Mouse (Mus musculus) erythroblast, embryonic 14.5 days (primary cell): ENCODE data around the gene Ncaph2. TPM values are rescaled to one million over a fixed set of nuclear protein-coding genes. Genes with fewer than 3 reads are reported as not detected.

Experiments used
- H3K27me3 ChIP-seq: 2 replicates; pipeline ENCODE4 v1.6.1; 2012; ENCODE audit warnings: inconsistent platforms; ENCODE audit not compliant: control insufficient read depth
- H3K36me3 ChIP-seq: 2 replicates; pipeline ENCODE4 v1.6.1; 2012; ENCODE audit warnings: mild to moderate bottlenecking, inconsistent platforms; ENCODE audit not compliant: control insufficient read depth
- H3K4me1 ChIP-seq: 2 replicates; pipeline ENCODE4 v1.6.1; 2012; ENCODE audit warnings: inconsistent platforms; ENCODE audit not compliant: control insufficient read depth
- H3K4me3 ChIP-seq: replicated peaks from 2 replicates; pipeline ENCODE3; 2012; ENCODE audit warnings: moderate library complexity, mild to moderate bottlenecking, inconsistent platforms
- H3K9me3 ChIP-seq: 2 replicates; pipeline ENCODE4 v1.6.1; 2012; ENCODE audit warnings: low read length, inconsistent platforms, mixed read lengths; ENCODE audit not compliant: control insufficient read depth
- GATA1 ChIP-seq: IDR thresholded peaks from 2 replicates; pipeline ENCODE4 v1.6.1; 2012; ENCODE audit warnings: low read length, inconsistent platforms, mixed read lengths
- TAL1 ChIP-seq: IDR thresholded peaks from 3 replicates; pipeline ENCODE4 v1.6.1; 2012; ENCODE audit warnings: low read length, inconsistent platforms, mixed read lengths
- polyA plus RNA-seq: library from polyadenylated mRNA; stranded (reverse); fragments of >175 nt; gene quantifications from 2 replicates; pipeline ENCODE4 v1.2.3, GENCODE M21; 2012

Gene Ncaph2
- polyA plus RNA-seq, 1 experiment, result 17.1 TPM

- Histone ChIP-seq H3K4me3 (peak overlapping the region; percentile 97), H3K36me3 (peaks cover 77% of the 10 kb centered on the region), H3K9me3 (no peaks in the 10 kb centered on the region), H3K27me3 (no peaks in the 10 kb centered on the region), H3K4me1 (peaks cover 59% of the 10 kb centered on the region)
- TF ChIP-seq GATA1, result 0 out of 2 replicates have a peak, but pooled peaks have one; percentile 12
- no peak for TF ChIP-seq TAL1
Observed at GRCm38 (mm10) chr15:89356372-89356771, 853 bp downstream of the Ncaph2 start.

GRCm38 (mm10) chr15:89358784-89359183 is 3.3 kb downstream of the Ncaph2 start:
- no peak overlapping the region for H3K4me3 ChIP-seq
- no peaks in the 10 kb centered on the region for H3K27me3 ChIP-seq
- peaks cover 55% of the 10 kb centered on the region for H3K4me1 ChIP-seq
- TF ChIP-seq GATA1, result no peak
- no peak for TF ChIP-seq TAL1
- peaks cover 77% of the 10 kb centered on the region for H3K36me3 ChIP-seq
- H3K9me3 ChIP-seq, result no peaks in the 10 kb centered on the region

- Histone ChIP-seq H3K4me1 (peaks cover 26% of the 10 kb centered on the region), H3K36me3 (peaks cover 99% of the 10 kb centered on the region), H3K4me3 (no peak overlapping the region), H3K27me3 (no peaks in the 10 kb centered on the region), H3K9me3 (no peaks in the 10 kb centered on the region)
- TF ChIP-seq TAL1, result no peak
Observed at GRCm38 (mm10) chr15:89363051-89363450, 7.5 kb downstream of the Ncaph2 start.

- H3K4me1 ChIP-seq, result peaks cover 13% of the 10 kb centered on the region
- peaks cover 100% of the 10 kb centered on the region for H3K36me3 ChIP-seq
- no peak overlapping the region for H3K4me3 ChIP-seq
- no peaks in the 10 kb centered on the region; the same call in 1 of the 2 replicates for H3K27me3 ChIP-seq
- TF ChIP-seq TAL1 (no peak), GATA1 (no peak)
- no peaks in the 10 kb centered on the region for H3K9me3 ChIP-seq
Observed at GRCm38 (mm10) chr15:89365141-89365551, 9.6 kb downstream of the Ncaph2 start.

GRCm38 (mm10) chr15:89372068-89372467 is 16.5 kb downstream of the Ncaph2 start:
- Histone ChIP-seq H3K4me1 (peaks cover 48% of the 10 kb centered on the region), H3K27me3 (peaks cover 12% of the 10 kb centered on the region), H3K4me3 (no peak overlapping the region), H3K9me3 (no peaks in the 10 kb centered on the region), H3K36me3 (peaks cover 62% of the 10 kb centered on the region)
- TF ChIP-seq TAL1, result no peak
- no peak for TF ChIP-seq GATA1

GRCm38 (mm10) chr15:89372536-89372935 is 17.0 kb downstream of the Ncaph2 start:
- Histone ChIP-seq H3K4me3 (peak overlapping the region; percentile 82), H3K36me3 (peaks cover 57% of the 10 kb centered on the region), H3K4me1 (peaks cover 51% of the 10 kb centered on the region), H3K9me3 (no peaks in the 10 kb centered on the region), H3K27me3 (peaks cover 17% of the 10 kb centered on the region)
- TF ChIP-seq TAL1, result no peak
- TF ChIP-seq GATA1, result no peak

GRCm38 (mm10) chr15:89373027-89373761 is 17.7 kb downstream of the Ncaph2 start:
- Histone ChIP-seq H3K9me3 (no peaks in the 10 kb centered on the region), H3K4me3 (peak overlapping the region; percentile 82), H3K36me3 (peaks cover 51% of the 10 kb centered on the region), H3K4me1 (peaks cover 54% of the 10 kb centered on the region), H3K27me3 (peaks cover 23% of the 10 kb centered on the region)
- TF ChIP-seq GATA1 (peak; percentile 52; the same call in 1 of the 2 replicates), TAL1 (no peak)

GRCm38 (mm10) chr15:89373762-89374248 is 18.3 kb downstream of the Ncaph2 start, which contains the start of gene Sco2:
Gene Sco2, minus strand, starts transcription at chr15:89373846.
- Histone ChIP-seq H3K4me3 (peak within 1 kb of the TSS; percentile 82), H3K9me3 (no peaks in the 10 kb centered on the region), H3K4me1 (peaks cover 60% of the 10 kb centered on the region), H3K27me3 (peaks cover 29% of the 10 kb centered on the region), H3K36me3 (peaks cover 45% of the 10 kb centered on the region)
- TF ChIP-seq TAL1, result no peak
- TF ChIP-seq GATA1, result no peak

- no peaks in the 10 kb centered on the region for H3K9me3 ChIP-seq
- H3K27me3 ChIP-seq, result peaks cover 35% of the 10 kb centered on the region
- peaks cover 39% of the 10 kb centered on the region for H3K36me3 ChIP-seq
- H3K4me3 ChIP-seq, result peak overlapping the region; percentile 82
- no peak for TF ChIP-seq GATA1
- TF ChIP-seq TAL1, result no peak
- H3K4me1 ChIP-seq, result peaks cover 66% of the 10 kb centered on the region
Observed at GRCm38 (mm10) chr15:89374340-89374739, 18.8 kb downstream of the Ncaph2 start.
